Mouse (Mus musculus): ENCODE measurements at regions not wholly inside any gene's neighbourhood (a gene's known extent, or its start where the extent isn't known, plus 50 kb on each side); places are given as distances from the start of the nearest gene placed in this dataset.
A peak's percentile ranks its signal among the peaks of the same experiment; 100 is the strongest.

GRCm38 (mm10) chr3:61159811-61160210 lies 157.2 kb downstream of the P2ry1 start:
- WGBS, result 68% methylated on average over 4 of the region's 4 CpGs
- Histone ChIP-seq H3K4me1 (no peaks in the 10 kb centered on the region), H3K9me3 (replicated peaks) (no peaks in the 10 kb centered on the region), H3K4me2 (no peak overlapping the region), H3K4me3 (replicated peaks) (no peak overlapping the region), H3K27ac (replicated peaks) (no peak overlapping the region), H3K27me3 (replicated peaks) (no peaks in the 10 kb centered on the region), H3K9ac (replicated peaks) (no peak overlapping the region), H3K36me3 (no peaks in the 10 kb centered on the region)
- ATAC-seq (ENCODE audit: low FRiP score), result no peak

- Histone ChIP-seq H3K4me3 (replicated peaks) (no peak overlapping the region), H3K9ac (replicated peaks) (no peak overlapping the region), H3K36me3 (no peaks in the 10 kb centered on the region), H3K4me2 (no peak overlapping the region), H3K27me3 (replicated peaks) (no peaks in the 10 kb centered on the region), H3K9me3 (replicated peaks) (no peaks in the 10 kb centered on the region), H3K27ac (replicated peaks) (no peak overlapping the region), H3K4me1 (no peaks in the 10 kb centered on the region)
- ATAC-seq (ENCODE audit: low FRiP score), result no peak
Measured at GRCm38 (mm10) chr3:61161384-61161783, 158.8 kb downstream of the P2ry1 start.

DNA sequence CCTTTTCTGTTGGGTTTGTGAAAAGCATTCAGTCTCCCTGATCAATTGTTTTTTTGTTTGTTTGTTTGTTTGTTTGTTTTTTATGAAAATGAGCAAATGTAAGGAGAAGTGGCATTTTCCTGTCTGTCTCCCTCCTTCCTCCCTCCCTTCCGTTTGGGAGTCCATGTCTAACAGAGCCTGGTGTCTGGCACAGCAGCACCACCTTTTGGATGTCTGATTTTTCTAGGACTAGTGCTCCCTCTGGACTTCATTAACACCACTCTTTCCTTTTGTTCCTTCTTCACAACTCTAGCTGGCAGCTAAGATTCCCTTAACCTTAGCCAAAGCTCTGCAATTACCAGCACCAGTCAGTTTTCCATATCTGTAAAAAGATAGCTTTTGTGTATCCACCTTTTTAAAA lies 175.6 kb upstream of the Rap2b start:
- Histone ChIP-seq H3K27ac (replicated peaks) (no peak overlapping the region), H3K4me3 (replicated peaks) (no peak overlapping the region), H3K9ac (replicated peaks) (no peak overlapping the region), H3K4me1 (no peaks in the 10 kb centered on the region), H3K4me2 (no peak overlapping the region), H3K27me3 (replicated peaks) (no peaks in the 10 kb centered on the region), H3K36me3 (no peaks in the 10 kb centered on the region), H3K9me3 (replicated peaks) (no peaks in the 10 kb centered on the region)
- 13% methylated on average over 1 of the region's 1 CpGs for WGBS
- no peak for ATAC-seq (ENCODE audit: low FRiP score)

GRCm38 (mm10) chr3:61188662-61189061 lies 172.8 kb upstream of the Rap2b start:
- ATAC-seq (ENCODE audit: low FRiP score), result no peak
- H3K27me3 ChIP-seq (replicated peaks), result no peaks in the 10 kb centered on the region
- H3K4me2 ChIP-seq, result no peak overlapping the region
- H3K9ac ChIP-seq (replicated peaks), result no peak overlapping the region
- H3K9me3 ChIP-seq (replicated peaks), result no peaks in the 10 kb centered on the region
- H3K27ac ChIP-seq (replicated peaks), result no peak overlapping the region
- H3K4me1 ChIP-seq, result no peaks in the 10 kb centered on the region
- no peak overlapping the region for H3K4me3 ChIP-seq (replicated peaks)
- no peaks in the 10 kb centered on the region for H3K36me3 ChIP-seq

DNA sequence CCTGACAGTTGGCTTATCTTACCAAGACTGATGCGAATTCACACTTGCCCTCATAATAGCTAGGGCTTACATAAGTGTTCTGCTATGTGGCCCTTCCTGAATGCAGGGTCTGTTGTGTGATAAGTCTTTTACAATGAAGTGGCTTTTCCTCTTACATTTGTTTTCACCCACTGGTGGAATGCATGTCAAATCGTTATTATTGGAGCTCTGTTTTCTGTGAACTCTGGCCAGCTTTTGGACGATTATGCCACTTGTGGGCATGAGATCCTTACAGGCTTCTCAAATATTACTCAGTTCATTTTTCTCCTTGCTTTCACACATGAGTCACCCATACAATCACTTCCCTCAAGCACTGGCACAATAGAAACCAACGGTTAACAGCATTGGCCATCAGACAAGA lies 144.9 kb upstream of the Rap2b start:
- no peak overlapping the region for H3K27ac ChIP-seq (replicated peaks)
- no peak for ATAC-seq (ENCODE audit: low FRiP score)

DNA sequence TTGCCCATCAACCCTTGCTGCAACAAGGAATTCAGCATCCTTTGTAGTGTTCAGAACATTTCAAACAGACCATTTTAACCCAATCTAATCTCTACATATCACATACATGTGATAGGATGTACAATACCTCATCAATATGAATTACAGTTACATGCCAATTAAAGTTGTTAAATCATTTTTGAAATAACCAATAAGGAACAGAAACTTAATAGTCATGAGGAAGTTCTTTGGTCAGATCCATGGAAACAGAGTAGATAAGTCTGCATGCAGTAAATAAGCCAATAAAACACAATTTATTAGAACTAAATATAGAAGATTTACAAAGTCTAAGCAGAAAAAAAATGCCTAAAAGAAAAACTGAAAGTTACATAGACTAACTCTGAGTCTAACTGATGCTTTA lies 136.9 kb upstream of the Rap2b start:
- Histone ChIP-seq H3K27ac (replicated peaks) (no peak overlapping the region), H3K36me3 (no peaks in the 10 kb centered on the region), H3K9ac (replicated peaks) (no peak overlapping the region), H3K27me3 (replicated peaks) (no peaks in the 10 kb centered on the region), H3K9me3 (replicated peaks) (no peaks in the 10 kb centered on the region), H3K4me2 (no peak overlapping the region), H3K4me3 (replicated peaks) (no peak overlapping the region), H3K4me1 (no peaks in the 10 kb centered on the region)
- ATAC-seq (ENCODE audit: low FRiP score), result no peak

More for the DNA sequence above, 144.9 kb upstream of the Rap2b start:
- no peaks in the 10 kb centered on the region for H3K27me3 ChIP-seq (replicated peaks)
- no peak overlapping the region for H3K4me2 ChIP-seq
- no peaks in the 10 kb centered on the region for H3K4me1 ChIP-seq
- no peaks in the 10 kb centered on the region for H3K9me3 ChIP-seq (replicated peaks)
- WGBS, result 67% methylated on average over 4 of the region's 4 CpGs
- H3K36me3 ChIP-seq, result no peaks in the 10 kb centered on the region
- H3K4me3 ChIP-seq (replicated peaks), result no peak overlapping the region
- H3K9ac ChIP-seq (replicated peaks), result no peak overlapping the region

GRCm38 (mm10) chr3:61225054-61225453 lies 136.4 kb upstream of the Rap2b start:
- no peak overlapping the region for H3K9ac ChIP-seq (replicated peaks)
- H3K9me3 ChIP-seq (replicated peaks), result no peaks in the 10 kb centered on the region
- no peak overlapping the region for H3K27ac ChIP-seq (replicated peaks)
- H3K4me2 ChIP-seq, result no peak overlapping the region
- no peaks in the 10 kb centered on the region for H3K4me1 ChIP-seq
- H3K4me3 ChIP-seq (replicated peaks), result no peak overlapping the region
- H3K36me3 ChIP-seq, result no peaks in the 10 kb centered on the region
- no peak for ATAC-seq (ENCODE audit: low FRiP score)
- H3K27me3 ChIP-seq (replicated peaks), result no peaks in the 10 kb centered on the region

DNA sequence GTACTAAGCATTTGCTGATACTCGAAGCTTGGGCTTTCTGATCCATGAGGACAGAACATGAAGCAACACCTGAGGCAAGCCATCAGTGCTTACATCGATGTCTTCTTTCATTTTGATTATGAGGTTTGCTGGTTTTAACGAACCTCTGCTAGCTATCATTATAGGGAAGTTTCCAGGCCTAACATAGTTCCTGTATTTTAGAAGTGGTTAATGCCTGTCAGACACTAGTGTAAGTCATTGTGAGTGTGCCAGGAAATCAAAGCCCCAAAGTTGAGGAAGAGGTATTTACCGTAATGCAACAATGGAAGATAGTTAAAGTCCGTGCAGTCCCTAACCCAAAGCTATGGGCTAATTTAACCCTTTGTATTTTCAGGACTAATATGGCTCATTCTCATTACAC lies 120.1 kb upstream of the Rap2b start:
- H3K27me3 ChIP-seq (replicated peaks), result no peaks in the 10 kb centered on the region
- H3K4me1 ChIP-seq, result no peaks in the 10 kb centered on the region
- H3K9me3 ChIP-seq (replicated peaks), result no peaks in the 10 kb centered on the region
- no peak overlapping the region for H3K4me3 ChIP-seq (replicated peaks)
- ATAC-seq (ENCODE audit: low FRiP score), result no peak
- no peak overlapping the region for H3K4me2 ChIP-seq
- H3K36me3 ChIP-seq, result no peaks in the 10 kb centered on the region
- H3K27ac ChIP-seq (replicated peaks), result no peak overlapping the region
- no peak overlapping the region for H3K9ac ChIP-seq (replicated peaks)
- 89% methylated on average over 5 of the region's 5 CpGs for WGBS

DNA sequence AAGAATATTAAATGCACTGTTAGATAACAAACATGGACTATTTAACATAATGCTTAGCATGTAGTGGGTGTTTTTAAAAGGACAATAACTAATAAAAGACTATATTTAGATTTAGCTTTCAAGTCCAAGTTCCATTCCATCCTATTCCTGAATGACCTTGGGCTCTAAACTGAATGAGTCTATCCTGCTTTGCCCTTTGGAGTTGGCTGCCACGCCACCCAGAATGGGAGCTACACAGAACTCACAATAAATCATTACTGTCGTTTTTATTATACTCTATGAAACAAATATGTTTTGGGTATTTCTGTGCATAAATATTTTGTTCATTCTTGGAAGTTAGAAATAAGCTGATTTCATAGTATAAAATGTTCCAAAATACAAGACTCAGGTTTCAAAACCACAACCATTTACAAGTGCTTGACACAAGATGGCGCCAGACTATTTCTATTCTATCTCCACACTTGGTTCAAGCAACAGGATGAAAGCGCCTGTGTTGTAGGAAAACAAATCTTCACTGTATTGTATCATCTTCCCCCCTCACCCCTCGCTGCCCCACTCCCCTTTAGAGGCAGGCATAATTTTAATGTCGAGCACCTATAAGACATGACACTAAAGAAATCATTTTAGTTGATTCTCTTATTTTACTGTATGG lies 117.4 kb upstream of the Rap2b start:
- no peaks in the 10 kb centered on the region for H3K27me3 ChIP-seq (replicated peaks)
- H3K4me3 ChIP-seq (replicated peaks), result no peak overlapping the region
- no peak overlapping the region for H3K4me2 ChIP-seq
- H3K27ac ChIP-seq (replicated peaks), result no peak overlapping the region
- H3K9ac ChIP-seq (replicated peaks), result no peak overlapping the region
- H3K4me1 ChIP-seq, result no peaks in the 10 kb centered on the region
- no peaks in the 10 kb centered on the region for H3K36me3 ChIP-seq
- 20% methylated on average over 6 of the region's 6 CpGs for WGBS
- H3K9me3 ChIP-seq (replicated peaks), result no peaks in the 10 kb centered on the region
- ATAC-seq (ENCODE audit: low FRiP score), result peak; percentile 59; the same call in 1 of the 2 replicates

- Histone ChIP-seq H3K27me3 (replicated peaks) (no peaks in the 10 kb centered on the region), H3K4me3 (replicated peaks) (no peak overlapping the region), H3K27ac (replicated peaks) (no peak overlapping the region), H3K9ac (replicated peaks) (no peak overlapping the region), H3K36me3 (no peaks in the 10 kb centered on the region), H3K4me2 (no peak overlapping the region), H3K9me3 (replicated peaks) (no peaks in the 10 kb centered on the region), H3K4me1 (no peaks in the 10 kb centered on the region)
- no peak for ATAC-seq (ENCODE audit: low FRiP score)
- 77% methylated on average over 4 of the region's 4 CpGs for WGBS
Measured at GRCm38 (mm10) chr3:61246429-61246828, 115.0 kb upstream of the Rap2b start.

DNA sequence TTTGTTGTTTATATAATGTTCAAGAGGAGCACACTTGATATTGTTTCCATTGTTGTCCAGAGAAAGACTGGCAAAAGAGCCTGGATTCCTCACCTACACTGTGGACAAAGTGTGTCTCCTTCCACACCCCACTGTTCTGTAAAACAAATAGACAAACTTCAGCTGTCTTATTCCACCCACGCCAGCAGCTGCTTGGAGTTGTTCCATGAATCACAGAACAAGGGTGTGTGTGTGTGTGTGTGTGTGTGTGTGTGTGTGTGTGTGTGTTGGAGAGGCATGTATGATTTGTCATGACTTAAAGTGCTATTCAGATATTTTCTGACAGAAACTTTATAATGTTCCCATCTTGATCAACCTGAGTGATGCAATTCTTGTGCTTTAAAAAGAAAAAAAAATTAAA lies 114.1 kb upstream of the Rap2b start:
- 46% methylated on average over 1 of the region's 1 CpGs for WGBS
- ATAC-seq (ENCODE audit: low FRiP score), result no peak
- Histone ChIP-seq H3K4me2 (no peak overlapping the region), H3K27ac (replicated peaks) (no peak overlapping the region), H3K9ac (replicated peaks) (no peak overlapping the region), H3K9me3 (replicated peaks) (no peaks in the 10 kb centered on the region), H3K4me3 (replicated peaks) (no peak overlapping the region), H3K36me3 (no peaks in the 10 kb centered on the region), H3K4me1 (no peaks in the 10 kb centered on the region), H3K27me3 (replicated peaks) (no peaks in the 10 kb centered on the region)

GRCm38 (mm10) chr3:61255232-61255631 lies 106.2 kb upstream of the Rap2b start:
- Histone ChIP-seq H3K4me2 (no peak overlapping the region), H3K9ac (replicated peaks) (no peak overlapping the region), H3K9me3 (replicated peaks) (no peaks in the 10 kb centered on the region), H3K27ac (replicated peaks) (no peak overlapping the region), H3K36me3 (no peaks in the 10 kb centered on the region), H3K4me3 (replicated peaks) (no peak overlapping the region), H3K4me1 (no peaks in the 10 kb centered on the region), H3K27me3 (replicated peaks) (no peaks in the 10 kb centered on the region)
- no peak for ATAC-seq (ENCODE audit: low FRiP score)
- WGBS, result 76% methylated on average over 4 of the region's 4 CpGs

GRCm38 (mm10) chr3:61255643-61256042 lies 105.8 kb upstream of the Rap2b start:
- Histone ChIP-seq H3K9me3 (replicated peaks) (no peaks in the 10 kb centered on the region), H3K4me3 (replicated peaks) (no peak overlapping the region), H3K4me2 (no peak overlapping the region), H3K9ac (replicated peaks) (no peak overlapping the region), H3K27me3 (replicated peaks) (no peaks in the 10 kb centered on the region), H3K4me1 (no peaks in the 10 kb centered on the region), H3K27ac (replicated peaks) (no peak overlapping the region), H3K36me3 (no peaks in the 10 kb centered on the region)
- ATAC-seq (ENCODE audit: low FRiP score), result no peak
- WGBS, result 93% methylated on average over 2 of the region's 2 CpGs

Data from neural tube, embryonic 15.5 days (tissue).